Comparison of ENCODE assay signal across 8 mouse cellular contexts in genomic region chr12:107998746-107999145, GRCm38 (mm10). TPM values are rescaled to one million over a fixed set of nuclear protein-coding genes. Genes with fewer than 3 reads are reported as not detected.
DNase-seq lines count a peak whose midpoint lies in the region; TF ChIP-seq lines count a peak whose summit lies in the region.

No protein-coding gene starts in this region.

- 2% methylated on average over 20 of the region's 20 CpGs for WGBS in forebrain, embryonic 10.5 days
- under 1% methylated on average over 20 of the region's 20 CpGs for WGBS in lung, adult 2 months

- peak; percentile 56; the same call in 1 of the 2 replicates for TF ChIP-seq CTCF in bone marrow macrophage, adult 2 months (IDR thresholded peaks at IDR 0.05; ENCODE audit: low read depth, low read length)
- TF ChIP-seq CTCF in lung, adult 2 months (IDR thresholded peaks at IDR 0.05; ENCODE audit: insufficient read depth, low read length), result peak; percentile 87

- H3K9me3 ChIP-seq in forebrain, embryonic 10.5 days, result no peaks in the 10 kb centered on the region

- TF ChIP-seq POLR2A in bone marrow macrophage, adult 2 months (IDR thresholded peaks at IDR 0.05; ENCODE audit: borderline replicate concordance, low read depth, low read length), result no peak
- no peak for TF ChIP-seq POLR2A in lung, adult 2 months (IDR thresholded peaks at IDR 0.05; ENCODE audit: borderline replicate concordance, extremely low read depth, low read depth, low read length)

- no peaks in the 10 kb centered on the region for H3K36me3 ChIP-seq in forebrain, embryonic 10.5 days (replicated peaks)

- H3K27ac ChIP-seq in bone marrow macrophage, adult 2 months (ENCODE audit: insufficient read depth, low read depth, low read length), result no peak overlapping the region
- H3K27ac ChIP-seq in forebrain, embryonic 10.5 days, result no peak overlapping the region

- peaks cover 66% of the 10 kb centered on the region for H3K27me3 ChIP-seq in forebrain, embryonic 10.5 days (ENCODE audit: poor library complexity, severe bottlenecking)

- H3K4me3 ChIP-seq in bone marrow macrophage, adult 2 months (ENCODE audit: insufficient read depth, low read length), result no peak overlapping the region
- H3K4me3 ChIP-seq in forebrain, embryonic 10.5 days, result peak overlapping the region; percentile 27; the same call in 1 of the 2 replicates
- H3K4me3 ChIP-seq in lung, adult 2 months (replicated peaks; ENCODE audit: extremely low read depth, low read depth, low read length), result no peak overlapping the region

- intact Hi-C loops in heart, postnatal 25 days (cut with DNase I), result loop anchor here (2.0 to 10.0 kb wide), 3 partner anchors 534 to 1034 kb away; no protein-coding TSS in a partner anchor

- H3K4me1 ChIP-seq in bone marrow macrophage, adult 2 months (ENCODE audit: control insufficient read depth, insufficient read depth, low read length), result no peaks in the 10 kb centered on the region
- peaks cover 79% of the 10 kb centered on the region for H3K4me1 ChIP-seq in forebrain, embryonic 10.5 days
- H3K4me1 ChIP-seq in lung, adult 2 months (ENCODE audit: control insufficient read depth, insufficient read depth, low read length), result no peaks in the 10 kb centered on the region

- peak; percentile 91 for DNase-seq in CD4-positive helper T cell, adult 2 months (ENCODE audit: low read depth, low spot score)
- DNase-seq in forebrain, embryonic 10.5 days (ENCODE audit: extremely low spot score, low spot score), result peak; percentile 85
- peak; percentile 20 for DNase-seq in heart, postnatal 25 days (ENCODE audit: low spot score)
- peak; percentile 89 to 91 for DNase-seq in kidney, postnatal 4 days
- DNase-seq in lung, adult 2 months, result peak; percentile 71
- DNase-seq in ovary, adult 18-20 months (ENCODE audit: low spot score), result peak; percentile 20
- DNase-seq in thymus, adult 18-20 months, result peak; percentile 77 to 78

RNA-seq across cellular contexts. Expression of gene Bcl11b, which starts 4.7 kb away (rescaled TPM):
- not detected in 2 replicates for polyA plus RNA-seq in bone marrow macrophage, adult 2 months (2012; ENCODE audit: insufficient read depth, insufficient read length, missing spikeins)
- polyA plus RNA-seq in forebrain, embryonic 10.5 days (2016; fragmentation: Nextera tagmentation; extraction: Ambion mirVana), result 3.4 and 5.5 TPM in 2 replicates
- total RNA-seq in heart, postnatal 25 days (2021), result 1 to 10 TPM; 1.1 to 1.6 TPM
- 2.6 and 4.2 TPM in 2 replicates for polyA plus RNA-seq in lung, adult 2 months (2012; rRNA removed)

Comparison
In these comparisons a context has a peak if more than half of its experiments do, and no peak if none do; other contexts are left out.
1. DNase-seq: peak in every context shown above with its lines; median percentile 91 in CD4-positive helper T cell, adult 2 months; 90 in kidney, postnatal 4 days; 85 in forebrain, embryonic 10.5 days; 78 in thymus, adult 18-20 months; 71 in lung, adult 2 months; 20 in heart, postnatal 25 days; 20 in ovary, adult 18-20 months.